Mouse (Mus musculus) limb, embryonic 14.5 days (tissue): Measurements from ENCODE around the gene Zmiz1. TPM values are rescaled to one million over a fixed set of nuclear protein-coding genes. Genes with fewer than 3 reads are reported as not detected.

Experiments used
- ATAC-seq: fragments of 200-750 bp; cut with Nextera tagmentation; 2 replicates; pipeline ENCODE4 v1.8.0; 2017; ENCODE audit warnings: low read depth, moderate number of reproducible peaks, moderate TSS enrichment; ENCODE audit not compliant: low FRiP score
- DNase-seq: peaks from one replicate; pipeline ENCODE4 v3.0.0-alpha.2; 2015; ENCODE audit warnings: low spot score
- H3K27ac ChIP-seq: fragments of 300-500 bp; sonication (generic); replicated peaks from 2 replicates; pipeline ENCODE4 v1.5.1; 2014; ENCODE audit warnings: low read depth, mild to moderate bottlenecking, low read length, moderate library complexity, mixed read lengths
- H3K27me3 ChIP-seq: fragments of 300-500 bp; sonication (generic); 2 replicates; pipeline ENCODE4 v1.6.1; 2014; ENCODE audit warnings: low read length, mixed read lengths; ENCODE audit not compliant: control insufficient read depth, insufficient read depth
- H3K36me3 ChIP-seq: fragments of 300-500 bp; sonication (generic); 2 replicates; pipeline ENCODE4 v1.6.1; 2014; ENCODE audit warnings: mild to moderate bottlenecking, low read length, moderate library complexity, mixed read lengths; ENCODE audit not compliant: control insufficient read depth, insufficient read depth
- H3K4me1 ChIP-seq: fragments of 300-500 bp; sonication (generic); 2 replicates; pipeline ENCODE4 v1.6.1; 2014; ENCODE audit warnings: antibody characterized with exemption, low read length, mixed read lengths; ENCODE audit not compliant: control insufficient read depth, insufficient read depth
- H3K4me2 ChIP-seq: fragments of 300-500 bp; sonication (generic); replicated peaks from 2 replicates; pipeline ENCODE4 v1.6.1; 2014; ENCODE audit warnings: low read depth, mild to moderate bottlenecking, low read length, moderate library complexity; ENCODE audit not compliant: severe bottlenecking
- H3K4me3 ChIP-seq: fragments of 300-500 bp; sonication (generic); replicated peaks from 2 replicates; pipeline ENCODE4 v1.5.1; 2014; ENCODE audit warnings: low read length
- H3K9ac ChIP-seq: fragments of 300-500 bp; sonication (generic); 2 replicates; pipeline ENCODE4 v1.6.1; 2014; ENCODE audit warnings: mild to moderate bottlenecking, low read depth, low read length, moderate library complexity; ENCODE audit not compliant: severe bottlenecking
- H3K9me3 ChIP-seq: fragments of 300-500 bp; sonication (generic); 2 replicates; pipeline ENCODE4 v1.6.1; 2016; ENCODE audit warnings: low read length; ENCODE audit not compliant: control insufficient read depth
- POLR2A ChIP-seq: fragments of 200-500 bp; IDR thresholded peaks from 2 replicates; pipeline ENCODE4 v1.8.0; 2012; ENCODE audit warnings: inconsistent platforms, mild to moderate bottlenecking, moderate library complexity, borderline replicate concordance; ENCODE audit not compliant: insufficient read depth, insufficient read length; ENCODE audit errors: extremely low read depth
- WGBS: fragments of 180-500 bp; shearing (Covaris S2); extraction: QIAGEN DNeasy Blood & Tissue Kit; methylation state at CpG from one replicate; pipeline ENCODE4 v1.1.7; 2014; 5-methylcytosine and 5-hydroxymethylcytosine counted together
- polyA plus RNA-seq, 2 experiments: library from polyadenylated mRNA; depleted of rRNA in 1 of 2; stranded (reverse) in 1 of 2; unstranded in 1 of 2; fragments of >200 nt; fragmentation: Nextera tagmentation in 1 of 2; extraction: Ambion mirVana in 1 of 2; gene quantifications; 2 replicates each; pipeline versions ENCODE4 v1.2.1 to v1.2.3; 2012 to 2014

Zmiz1 gene
- polyA plus RNA-seq, 2 experiments = 61.8 to 81.2 TPM

- DNase-seq (no peak), ATAC-seq (no peak)
- Histone ChIP-seq H3K36me3 (peaks cover 17% of the 10 kb centered on the region), H3K27ac (no peak overlapping the region; the same call in 1 of the 2 replicates), H3K4me3 (no peak overlapping the region), H3K9ac (no peak overlapping the region), H3K27me3 (no peaks in the 10 kb centered on the region), H3K4me2 (peak overlapping the region; percentile 26; the same call in 1 of the 2 replicates), H3K4me1 (peaks cover 54% of the 10 kb centered on the region), H3K9me3 (no peaks in the 10 kb centered on the region)
- TF ChIP-seq POLR2A = no peak
- 10% methylated on average over 7 of the region's 7 CpGs for WGBS
Observed at GRCm38 (mm10) chr14:25498367-25498766, 39.4 kb downstream of the Zmiz1 start.

- no peak overlapping the region for H3K4me3 ChIP-seq
- no peak for ATAC-seq
- H3K36me3 ChIP-seq = peaks cover 29% of the 10 kb centered on the region
- H3K27ac ChIP-seq = no peak overlapping the region
- H3K9ac ChIP-seq = no peak overlapping the region
- TF ChIP-seq POLR2A = no peak
- WGBS = 61% methylated on average over 3 of the region's 3 CpGs
- no peak overlapping the region for H3K4me2 ChIP-seq
- DNase-seq = no peak
- H3K27me3 ChIP-seq = no peaks in the 10 kb centered on the region
- H3K9me3 ChIP-seq = no peaks in the 10 kb centered on the region
- H3K4me1 ChIP-seq = peaks cover 45% of the 10 kb centered on the region
Observed at GRCm38 (mm10) chr14:25499526-25499925, 40.5 kb downstream of the Zmiz1 start.

- 40% methylated on average over 3 of the region's 3 CpGs for WGBS
- Histone ChIP-seq H3K27ac (no peak overlapping the region), H3K4me1 (peaks cover 41% of the 10 kb centered on the region)
Observed at GRCm38 (mm10) chr14:25500511-25501120, 41.6 kb downstream of the Zmiz1 start.

GRCm38 (mm10) chr14:25501481-25501880 is 42.5 kb downstream of the Zmiz1 start:
- ATAC-seq (no peak), DNase-seq (no peak)
- Histone ChIP-seq H3K9ac (no peak overlapping the region), H3K27ac (no peak overlapping the region), H3K9me3 (no peaks in the 10 kb centered on the region), H3K36me3 (peaks cover 48% of the 10 kb centered on the region), H3K4me1 (peaks cover 32% of the 10 kb centered on the region), H3K4me3 (no peak overlapping the region), H3K4me2 (no peak overlapping the region), H3K27me3 (no peaks in the 10 kb centered on the region)
- 81% methylated on average over 5 of the region's 5 CpGs for whole genome bisulfite sequencing
- TF ChIP-seq POLR2A = no peak

More at GRCm38 (mm10) chr14:25500511-25501120, 41.6 kb downstream of the Zmiz1 start:
- TF ChIP-seq POLR2A = no peak
- peaks cover 40% of the 10 kb centered on the region for H3K36me3 ChIP-seq
- DNase-seq (no peak), ATAC-seq (no peak)
- no peak overlapping the region for H3K4me3 ChIP-seq
- no peaks in the 10 kb centered on the region for H3K27me3 ChIP-seq
- no peaks in the 10 kb centered on the region for H3K9me3 ChIP-seq
- H3K9ac ChIP-seq = no peak overlapping the region
- no peak overlapping the region for H3K4me2 ChIP-seq

GRCm38 (mm10) chr14:25502355-25502754 is 43.4 kb downstream of the Zmiz1 start:
- TF ChIP-seq POLR2A = no peak
- Histone ChIP-seq H3K27ac (no peak overlapping the region), H3K4me1 (peaks cover 24% of the 10 kb centered on the region), H3K9me3 (no peaks in the 10 kb centered on the region), H3K4me2 (no peak overlapping the region), H3K4me3 (no peak overlapping the region), H3K9ac (no peak overlapping the region), H3K27me3 (no peaks in the 10 kb centered on the region), H3K36me3 (peaks cover 57% of the 10 kb centered on the region)
- 96% methylated on average over 3 of the region's 3 CpGs for WGBS
- DNase-seq (no peak), ATAC-seq (no peak)
